Mouse (Mus musculus): ENCODE results near the gene Cfap54.

GRCm38 (mm10) chr10:93079486-93079885, 1.9 kb downstream of the Cfap54 start:
- TF ChIP-seq POLR2A (IDR thresholded peaks at IDR 0.05; ENCODE audit: insufficient read depth, low read depth, low read length): no peak
- no peak for TF ChIP-seq CTCF (IDR thresholded peaks at IDR 0.05; ENCODE audit: insufficient read depth, low read depth, low read length)
